Mouse (Mus musculus) T-helper 17 cell (primary cell): Measurements from ENCODE around the gene Osm.

Source experiments
- in situ Hi-C, 2 experiments: fragments of 300-600 bp; cut with MboI, MseI; formaldehyde crosslinking; loops; 1 replicate in 1 of 2; 2 replicates in 1 of 2; pipeline ENCODE4 v1.15.1; 2025; ENCODE audit warnings: high pct_unique_total_duplicates in 2 of 2

The Osm gene

GRCm38 (mm10) chr11:4264066-4264465 is 27.8 kb downstream of the Osm start:
- in situ Hi-C loops: no loop called here

DNA sequence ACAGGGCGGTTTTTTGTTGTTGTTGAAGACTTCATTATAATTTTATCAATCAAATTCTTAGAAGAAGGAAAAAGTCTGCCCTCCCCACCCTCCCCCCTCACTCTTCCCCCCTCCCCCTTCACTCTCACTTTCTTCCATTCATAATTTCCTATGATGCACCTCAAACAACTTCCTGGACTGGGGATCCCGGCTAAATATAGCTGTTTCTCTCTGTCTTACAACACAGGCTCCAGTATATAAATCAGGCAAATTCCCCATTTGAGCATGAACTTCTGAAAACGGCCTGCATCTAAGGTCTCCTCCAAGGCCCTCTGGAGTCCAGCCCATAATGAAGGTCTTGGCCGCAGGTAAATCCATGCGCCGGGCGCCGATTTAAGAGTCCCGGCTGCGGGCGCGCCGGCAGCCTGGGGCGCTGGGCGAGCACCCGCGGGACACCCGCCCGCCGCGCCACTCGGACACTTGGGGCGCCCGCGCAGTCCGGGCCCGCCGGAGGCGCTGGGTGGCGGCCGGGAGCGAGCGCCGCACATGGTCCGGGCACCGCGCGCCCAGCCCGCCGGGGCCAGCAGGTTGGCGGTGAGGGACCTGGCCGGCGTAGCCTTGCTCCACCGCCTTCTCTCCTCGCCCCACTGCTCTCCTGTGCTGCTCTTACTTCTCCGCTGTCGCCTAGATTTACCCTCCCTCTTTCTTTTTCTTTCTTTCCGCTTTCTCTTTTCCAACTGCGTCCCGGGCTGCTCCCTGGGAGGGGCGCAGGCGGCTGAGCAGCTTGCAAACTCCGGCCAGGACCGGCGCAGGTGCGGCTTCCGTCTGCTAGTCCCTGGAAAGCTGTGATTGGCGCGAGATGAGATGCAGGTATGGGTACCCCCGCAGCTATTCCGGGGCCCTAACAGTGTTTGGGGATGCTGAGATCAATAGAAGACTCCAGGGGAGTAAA is 30.3 kb downstream of the Osm start:
- in situ Hi-C loops: loop anchor here in 1 of 2 experiments (5.0 kb wide), 1 partner anchor 51 kb away; no protein-coding TSS in a partner anchor

DNA sequence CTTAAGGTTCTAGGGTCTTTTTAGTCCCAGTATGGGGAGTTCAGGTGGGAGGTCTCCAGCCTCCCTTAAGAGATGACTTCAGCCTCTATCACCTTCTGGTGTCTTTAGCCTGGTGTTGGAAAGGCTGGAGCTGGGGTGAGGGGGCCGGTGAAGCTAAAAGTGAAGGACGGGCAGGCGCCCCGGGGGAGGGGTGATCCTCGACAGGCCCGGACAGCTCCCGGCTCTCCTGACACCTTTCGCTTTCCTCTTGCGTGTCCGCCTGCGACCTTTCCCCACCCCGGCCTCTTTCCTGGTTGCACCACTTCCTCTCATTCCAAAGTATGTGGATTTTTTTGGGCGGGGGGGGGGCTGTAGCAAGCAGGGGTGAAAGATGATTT is 31.0 kb downstream of the Osm start:
- in situ Hi-C loops: loop anchor here in 1 of 2 experiments (5.0 kb wide), 1 partner anchor 50 kb away; no protein-coding TSS in a partner anchor

GRCm38 (mm10) chr11:4268500-4268899 is 32.3 kb downstream of the Osm start:
- in situ Hi-C loops: loop anchor here in 1 of 2 experiments (5.0 kb wide), 1 partner anchor 49 kb away; no protein-coding TSS in a partner anchor

DNA sequence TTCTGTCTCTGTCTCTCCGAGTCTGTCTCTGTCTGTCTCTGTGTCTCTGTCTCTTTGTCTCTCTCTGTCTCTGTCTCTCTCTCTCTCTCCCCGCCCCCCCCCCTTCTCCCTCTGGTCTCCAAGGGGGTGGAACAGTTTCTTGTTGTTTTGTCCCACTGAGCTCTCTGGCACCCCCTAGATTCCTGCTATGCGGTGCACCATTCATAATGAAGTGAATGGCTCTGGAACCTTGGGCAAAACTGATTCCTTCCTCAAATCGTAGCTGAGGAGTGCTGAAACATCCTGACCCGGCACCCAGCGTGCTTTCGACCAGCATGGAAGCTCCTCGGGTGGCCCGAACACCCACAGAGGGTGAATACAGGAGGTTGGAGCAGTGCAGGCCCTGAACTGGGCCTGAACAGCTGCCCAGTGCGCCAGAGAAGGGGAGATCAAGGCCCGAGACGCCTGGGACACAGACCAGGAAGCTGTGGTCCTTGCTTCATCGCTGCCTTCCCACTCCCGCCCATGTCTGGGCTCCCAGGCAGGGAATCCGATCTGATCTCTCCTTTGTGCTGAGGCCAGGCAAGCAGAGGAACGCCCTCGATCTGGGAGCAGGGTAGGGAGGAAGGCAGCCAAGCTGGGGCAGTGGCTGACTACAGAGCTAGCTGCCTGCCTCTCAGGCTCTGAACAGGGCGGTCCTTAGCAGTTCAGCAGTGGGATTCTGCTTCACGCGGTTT is 34.7 kb downstream of the Osm start:
- in situ Hi-C loops: no loop called here

- in situ Hi-C loops: no loop called here
These were observed 35.3 kb downstream of the Osm start for GRCm38 (mm10) chr11:4271544-4271943.

GRCm38 (mm10) chr11:4276411-4276861 is 40.2 kb downstream of the Osm start:
- in situ Hi-C loops: loop anchor here in 1 of 2 experiments (5.0 kb wide), 1 partner anchor 56 kb away; no protein-coding TSS in a partner anchor

DNA sequence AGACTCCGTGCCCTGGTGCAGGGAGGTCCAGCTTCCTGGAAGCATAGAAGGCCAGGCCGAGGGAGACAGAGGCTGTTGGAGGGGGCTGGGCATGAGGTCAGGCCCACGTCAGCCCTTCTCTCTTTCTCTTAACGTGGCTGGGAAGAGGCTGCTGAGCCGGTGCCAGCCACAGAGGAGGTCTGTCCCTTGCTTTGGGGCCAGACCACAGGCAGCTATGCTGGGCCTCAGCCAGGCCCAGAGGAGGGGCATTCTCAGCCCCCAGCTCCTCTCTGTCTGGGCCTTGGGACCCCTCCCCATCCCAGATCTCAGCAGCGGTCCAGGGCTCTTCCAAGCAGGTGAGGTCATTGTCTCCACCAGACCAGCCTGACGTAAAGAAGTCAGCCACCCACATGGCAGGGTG is 43.7 kb downstream of the Osm start:
- in situ Hi-C loops: loop anchor here in 1 of 2 experiments (5.0 kb wide), 1 partner anchor 52 kb away; no protein-coding TSS in a partner anchor

- in situ Hi-C loops: no loop called here
These were observed 45.6 kb downstream of the Osm start for GRCm38 (mm10) chr11:4281852-4282251.

GRCm38 (mm10) chr11:4283627-4284026 is 47.4 kb downstream of the Osm start:
- in situ Hi-C loops: no loop called here

GRCm38 (mm10) chr11:4289280-4289679 is 53.1 kb downstream of the Osm start:
- in situ Hi-C loops: no loop called here
